Mouse (Mus musculus): ENCODE measurements at regions not wholly inside any gene's neighbourhood (a gene's known extent, or its start where the extent isn't known, plus 50 kb on each side); places are given as distances from the start of the nearest gene placed in this dataset.

- peak; percentile 8 to 52 for DNase-seq (ENCODE audit: extremely low spot score in 1 of 2, low spot score in 1 of 2)
Measured at GRCm38 (mm10) chr5:6179466-6179865, 430.3 kb upstream of the Steap1 start.

GRCm38 (mm10) chr5:6167983-6168382 lies 418.9 kb upstream of the Steap1 start:
- DNase-seq (ENCODE audit: extremely low spot score in 1 of 2, low spot score in 1 of 2) = peak in 1 of 2 experiments; percentile 9

- DNase-seq (ENCODE audit: extremely low spot score in 1 of 2, low spot score in 1 of 2) = no peak
Measured at GRCm38 (mm10) chr5:6167576-6167975, 418.4 kb upstream of the Steap1 start.

Data from frontal cortex, adult 2 months (tissue).